Mouse (Mus musculus): ENCODE data around the gene Mcoln2. TPM values are rescaled to one million over a fixed set of nuclear protein-coding genes. Genes with fewer than 3 reads are reported as not detected.

The Mcoln2 gene
- polyA plus RNA-seq, 1 experiment from 2014 or later, result 1.5 TPM

DNA sequence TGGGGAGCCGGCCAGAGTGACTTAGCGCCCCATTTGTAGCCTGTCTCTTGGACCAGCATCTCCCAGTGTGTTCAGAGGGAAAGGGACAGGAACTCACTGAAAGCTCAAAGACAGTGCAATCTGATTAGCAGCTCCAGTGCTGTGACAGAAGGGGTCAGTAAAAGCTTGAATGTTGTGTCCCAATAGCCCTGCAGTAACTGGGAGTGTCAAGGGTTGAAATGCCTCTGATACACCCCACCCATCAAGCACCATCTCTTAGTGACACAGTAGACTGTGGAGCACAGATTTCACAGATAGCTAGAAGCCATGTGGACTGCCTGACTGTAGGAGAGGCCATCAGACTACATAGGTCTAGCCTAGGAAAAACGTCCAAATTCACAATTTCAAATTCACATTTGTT lies 77.8 kb downstream of the Mcoln2 start:
- ATAC-seq (replicated peaks; ENCODE audit: low FRiP score, low read depth) (no peak), DNase-seq (ENCODE audit: low spot score) (no peak)
- Histone ChIP-seq H3K9me3 (replicated peaks; ENCODE audit: low read length) (no peaks in the 10 kb centered on the region), H3K4me2 (ENCODE audit: low read length) (no peak overlapping the region), H3K4me3 (replicated peaks; ENCODE audit: low read depth, low read length) (no peak overlapping the region), H3K36me3 (ENCODE audit: insufficient read depth, low read length) (no peaks in the 10 kb centered on the region), H3K4me1 (replicated peaks; ENCODE audit: insufficient read depth, low read length) (no peaks in the 10 kb centered on the region), H3K27ac (no peak overlapping the region), H3K27me3 (ENCODE audit: insufficient read depth, low read length) (no peaks in the 10 kb centered on the region), H3K9ac (ENCODE audit: low read depth, low read length) (no peak overlapping the region)
- WGBS, result 54% methylated on average over 3 of the region's 3 CpGs
- TF ChIP-seq CTCF (IDR thresholded peaks at IDR 0.05; ENCODE audit: low read depth), result peak; percentile 17; the same call in 1 of the 2 replicates

- Histone ChIP-seq H3K27me3 (ENCODE audit: insufficient read depth, low read length) (no peaks in the 10 kb centered on the region), H3K4me3 (replicated peaks; ENCODE audit: low read depth, low read length) (no peak overlapping the region), H3K27ac (no peak overlapping the region), H3K9ac (ENCODE audit: low read depth, low read length) (no peak overlapping the region), H3K4me1 (replicated peaks; ENCODE audit: insufficient read depth, low read length) (no peaks in the 10 kb centered on the region), H3K36me3 (ENCODE audit: insufficient read depth, low read length) (no peaks in the 10 kb centered on the region), H3K4me2 (ENCODE audit: low read length) (no peak overlapping the region), H3K9me3 (replicated peaks; ENCODE audit: low read length) (no peaks in the 10 kb centered on the region)
- DNase-seq (ENCODE audit: low spot score), result no peak
- no peak for ATAC-seq (replicated peaks; ENCODE audit: low FRiP score, low read depth)
- TF ChIP-seq CTCF (IDR thresholded peaks at IDR 0.05; ENCODE audit: low read depth), result no peak
- WGBS, result 91% methylated on average over 13 of the region's 13 CpGs
Observed at GRCm38 (mm10) chr3:146228559-146229310, 79.1 kb downstream of the Mcoln2 start.

- Histone ChIP-seq H3K4me1 (replicated peaks; ENCODE audit: insufficient read depth, low read length) (no peaks in the 10 kb centered on the region), H3K4me3 (replicated peaks; ENCODE audit: low read depth, low read length) (no peak overlapping the region), H3K9ac (ENCODE audit: low read depth, low read length) (no peak overlapping the region), H3K27ac (no peak overlapping the region), H3K9me3 (replicated peaks; ENCODE audit: low read length) (no peaks in the 10 kb centered on the region), H3K4me2 (ENCODE audit: low read length) (no peak overlapping the region), H3K36me3 (ENCODE audit: insufficient read depth, low read length) (no peaks in the 10 kb centered on the region), H3K27me3 (ENCODE audit: insufficient read depth, low read length) (no peaks in the 10 kb centered on the region)
- DNase-seq (ENCODE audit: low spot score) (no peak), ATAC-seq (replicated peaks; ENCODE audit: low FRiP score, low read depth) (no peak)
- no peak for TF ChIP-seq CTCF (IDR thresholded peaks at IDR 0.05; ENCODE audit: low read depth)
- 55% methylated on average over 7 of the region's 7 CpGs for WGBS
Observed at GRCm38 (mm10) chr3:146232708-146233107, 83.1 kb downstream of the Mcoln2 start.

- Histone ChIP-seq H3K27ac (no peak overlapping the region), H3K9ac (ENCODE audit: low read depth, low read length) (no peak overlapping the region), H3K4me3 (replicated peaks; ENCODE audit: low read depth, low read length) (no peak overlapping the region), H3K27me3 (ENCODE audit: insufficient read depth, low read length) (no peaks in the 10 kb centered on the region), H3K4me2 (ENCODE audit: low read length) (no peak overlapping the region), H3K4me1 (replicated peaks; ENCODE audit: insufficient read depth, low read length) (no peaks in the 10 kb centered on the region), H3K9me3 (replicated peaks; ENCODE audit: low read length) (no peaks in the 10 kb centered on the region), H3K36me3 (ENCODE audit: insufficient read depth, low read length) (no peaks in the 10 kb centered on the region)
- no peak for TF ChIP-seq CTCF (IDR thresholded peaks at IDR 0.05; ENCODE audit: low read depth)
- DNase-seq (ENCODE audit: low spot score), result no peak
- WGBS, result 39% methylated on average over 4 of the region's 4 CpGs
- peak; percentile 55; the same call in 1 of the 2 replicates for ATAC-seq (replicated peaks; ENCODE audit: low FRiP score, low read depth)
Observed at GRCm38 (mm10) chr3:146233741-146234140, 84.1 kb downstream of the Mcoln2 start.

DNA sequence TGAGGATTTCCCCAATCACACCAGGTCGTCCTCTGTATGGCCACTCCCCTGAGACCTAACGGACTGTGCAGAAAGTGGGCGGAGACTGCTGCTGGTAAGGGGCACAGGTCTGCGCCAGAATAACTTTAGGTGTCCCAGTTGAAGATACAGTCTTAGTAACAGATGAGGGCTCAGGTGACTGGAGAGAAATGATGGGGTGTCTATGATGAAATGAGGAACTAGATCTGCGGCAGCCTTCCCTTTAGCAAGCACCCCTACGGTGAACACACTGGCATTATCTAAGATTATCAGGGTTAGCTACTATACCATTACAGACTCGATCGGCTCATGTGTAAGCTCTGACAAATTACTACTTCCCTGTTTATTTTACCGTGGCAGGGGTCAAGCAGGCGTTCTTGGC lies 84.9 kb downstream of the Mcoln2 start:
- H3K27me3 ChIP-seq (ENCODE audit: insufficient read depth, low read length), result no peaks in the 10 kb centered on the region
- DNase-seq (ENCODE audit: low spot score) (no peak), ATAC-seq (replicated peaks; ENCODE audit: low FRiP score, low read depth) (no peak)
- no peak overlapping the region for H3K4me2 ChIP-seq (ENCODE audit: low read length)
- no peak overlapping the region for H3K9ac ChIP-seq (ENCODE audit: low read depth, low read length)
- H3K4me3 ChIP-seq (replicated peaks; ENCODE audit: low read depth, low read length), result no peak overlapping the region
- H3K27ac ChIP-seq, result no peak overlapping the region
- no peak for TF ChIP-seq CTCF (IDR thresholded peaks at IDR 0.05; ENCODE audit: low read depth)
- 67% methylated on average over 10 of the region's 10 CpGs for WGBS
- H3K4me1 ChIP-seq (replicated peaks; ENCODE audit: insufficient read depth, low read length), result no peaks in the 10 kb centered on the region
- no peaks in the 10 kb centered on the region for H3K9me3 ChIP-seq (replicated peaks; ENCODE audit: low read length)
- no peaks in the 10 kb centered on the region for H3K36me3 ChIP-seq (ENCODE audit: insufficient read depth, low read length)

GRCm38 (mm10) chr3:146236280-146236679 lies 86.6 kb downstream of the Mcoln2 start:
- Histone ChIP-seq H3K9ac (ENCODE audit: low read depth, low read length) (no peak overlapping the region), H3K9me3 (replicated peaks; ENCODE audit: low read length) (no peaks in the 10 kb centered on the region), H3K4me3 (replicated peaks; ENCODE audit: low read depth, low read length) (no peak overlapping the region), H3K4me1 (replicated peaks; ENCODE audit: insufficient read depth, low read length) (no peaks in the 10 kb centered on the region), H3K27me3 (ENCODE audit: insufficient read depth, low read length) (no peaks in the 10 kb centered on the region), H3K27ac (no peak overlapping the region), H3K4me2 (ENCODE audit: low read length) (no peak overlapping the region), H3K36me3 (ENCODE audit: insufficient read depth, low read length) (no peaks in the 10 kb centered on the region)
- no peak for TF ChIP-seq CTCF (IDR thresholded peaks at IDR 0.05; ENCODE audit: low read depth)
- no peak for DNase-seq (ENCODE audit: low spot score)
- WGBS, result 41% methylated on average over 8 of the region's 8 CpGs
- no peak for ATAC-seq (replicated peaks; ENCODE audit: low FRiP score, low read depth)

Data from kidney, postnatal 0 days (tissue).